Mouse (Mus musculus) hindbrain, embryonic 14.5 days (tissue): ENCODE data around the gene Prkca. TPM values are rescaled to one million over a fixed set of nuclear protein-coding genes. Genes with fewer than 3 reads are reported as not detected.

ENCODE experiments used
- ATAC-seq: fragments of 200-750 bp; cut with Nextera tagmentation; 2 replicates; pipeline ENCODE4 v1.8.0; 2017; ENCODE audit warnings: moderate number of reproducible peaks, mild to moderate bottlenecking, moderate TSS enrichment, moderate library complexity; ENCODE audit not compliant: low FRiP score
- DNase-seq: peaks from one replicate; pipeline ENCODE4 v3.0.0-alpha.2; 2015; ENCODE audit warnings: low spot score
- H3K27ac ChIP-seq: fragments of 300-500 bp; sonication (generic); 2 replicates; pipeline ENCODE4 v1.5.1; 2014; ENCODE audit warnings: mild to moderate bottlenecking, moderate library complexity
- H3K27me3 ChIP-seq: fragments of 300-500 bp; sonication (generic); 2 replicates; pipeline ENCODE4 v1.6.1; 2014; ENCODE audit warnings: mild to moderate bottlenecking, low read length, mixed read lengths; ENCODE audit not compliant: control insufficient read depth, insufficient read depth
- H3K36me3 ChIP-seq: fragments of 300-500 bp; sonication (generic); replicated peaks from 2 replicates; pipeline ENCODE4 v1.6.1; 2014; ENCODE audit not compliant: control insufficient read depth, insufficient read depth
- H3K4me1 ChIP-seq: fragments of 300-500 bp; sonication (generic); replicated peaks from 2 replicates; pipeline ENCODE4 v1.6.1; 2014; ENCODE audit warnings: antibody characterized with exemption, low read length, mixed read lengths; ENCODE audit not compliant: control insufficient read depth, insufficient read depth
- H3K4me2 ChIP-seq: fragments of 300-500 bp; sonication (generic); replicated peaks from 2 replicates; pipeline ENCODE4 v1.6.1; 2014; ENCODE audit warnings: mild to moderate bottlenecking, moderate library complexity
- H3K4me3 ChIP-seq: fragments of 300-500 bp; sonication (generic); replicated peaks from 2 replicates; pipeline ENCODE4 v1.5.1; 2014; ENCODE audit warnings: mild to moderate bottlenecking, low read length
- H3K9ac ChIP-seq: fragments of 300-500 bp; sonication (generic); 2 replicates; pipeline ENCODE4 v1.6.1; 2014
- H3K9me3 ChIP-seq: fragments of 300-500 bp; sonication (generic); 2 replicates; pipeline ENCODE4 v1.6.1; 2016; ENCODE audit warnings: low read length; ENCODE audit not compliant: control insufficient read depth
- whole genome bisulfite sequencing: fragments of 180-500 bp; shearing (Covaris S2); extraction: QIAGEN DNeasy Blood & Tissue Kit; methylation state at CpG from one replicate; pipeline ENCODE4 v1.1.7; 2014; 5-methylcytosine and 5-hydroxymethylcytosine counted together
- polyA plus RNA-seq: library from polyadenylated mRNA; unstranded; fragments of >200 nt; fragmentation: Nextera tagmentation; extraction: Ambion mirVana; gene quantifications from 2 replicates; pipeline ENCODE4 v1.2.1, GENCODE M21; 2014

Gene Prkca
- polyA plus RNA-seq, 1 experiment from 2014 or later: 9.1 TPM

GRCm38 (mm10) chr11:108295373-108295772, 48.4 kb downstream of the Prkca start:
- Histone ChIP-seq H3K9me3 (no peaks in the 10 kb centered on the region), H3K27me3 (no peaks in the 10 kb centered on the region), H3K36me3 (no peaks in the 10 kb centered on the region), H3K4me2 (no peak overlapping the region), H3K27ac (no peak overlapping the region), H3K9ac (no peak overlapping the region), H3K4me1 (0 out of 2 replicates have a peak, but pooled peaks cover 3% of the 10 kb centered on the region), H3K4me3 (no peak overlapping the region)
- no peak for ATAC-seq
- no peak for DNase-seq

GRCm38 (mm10) chr11:108294305-108294813, 49.4 kb downstream of the Prkca start:
- H3K27me3 ChIP-seq: no peaks in the 10 kb centered on the region
- DNase-seq: no peak
- 93% methylated on average over 12 of the region's 12 CpGs for WGBS
- H3K36me3 ChIP-seq: no peaks in the 10 kb centered on the region
- H3K9me3 ChIP-seq: no peaks in the 10 kb centered on the region
- no peak for ATAC-seq
- no peak overlapping the region for H3K9ac ChIP-seq
- H3K4me3 ChIP-seq: no peak overlapping the region
- H3K4me2 ChIP-seq: no peak overlapping the region
- 0 out of 2 replicates have a peak, but pooled peaks cover 3% of the 10 kb centered on the region for H3K4me1 ChIP-seq
- H3K27ac ChIP-seq: no peak overlapping the region

GRCm38 (mm10) chr11:108293843-108294242, 49.9 kb downstream of the Prkca start:
- Histone ChIP-seq H3K27ac (no peak overlapping the region), H3K4me2 (no peak overlapping the region), H3K9ac (no peak overlapping the region), H3K27me3 (no peaks in the 10 kb centered on the region), H3K36me3 (no peaks in the 10 kb centered on the region), H3K9me3 (no peaks in the 10 kb centered on the region), H3K4me3 (no peak overlapping the region), H3K4me1 (0 out of 2 replicates have a peak, but pooled peaks cover 3% of the 10 kb centered on the region)
- DNase-seq (no peak), ATAC-seq (no peak)
- 76% methylated on average over 3 of the region's 3 CpGs for WGBS

GRCm38 (mm10) chr11:108289192-108289591, 54.5 kb downstream of the Prkca start:
- 89% methylated on average over 5 of the region's 5 CpGs for WGBS
- no peaks in the 10 kb centered on the region for H3K27me3 ChIP-seq
- no peak for ATAC-seq

GRCm38 (mm10) chr11:108287321-108287720, 56.4 kb downstream of the Prkca start:
- H3K36me3 ChIP-seq: no peaks in the 10 kb centered on the region
- no peak for DNase-seq
- H3K9ac ChIP-seq: no peak overlapping the region
- H3K4me2 ChIP-seq: no peak overlapping the region
- WGBS: 71% methylated on average over 2 of the region's 2 CpGs
- no peaks in the 10 kb centered on the region for H3K4me1 ChIP-seq
- H3K27me3 ChIP-seq: no peaks in the 10 kb centered on the region
- H3K4me3 ChIP-seq: no peak overlapping the region
- no peaks in the 10 kb centered on the region for H3K9me3 ChIP-seq
- H3K27ac ChIP-seq: no peak overlapping the region
- no peak for ATAC-seq

More at GRCm38 (mm10) chr11:108289192-108289591, 54.5 kb downstream of the Prkca start:
- DNase-seq: no peak
- H3K27ac ChIP-seq: no peak overlapping the region
- no peak overlapping the region for H3K4me2 ChIP-seq
- no peaks in the 10 kb centered on the region for H3K4me1 ChIP-seq
- H3K9ac ChIP-seq: no peak overlapping the region
- H3K9me3 ChIP-seq: no peaks in the 10 kb centered on the region
- H3K36me3 ChIP-seq: no peaks in the 10 kb centered on the region
- no peak overlapping the region for H3K4me3 ChIP-seq

- Histone ChIP-seq H3K4me2 (no peak overlapping the region), H3K27me3 (no peaks in the 10 kb centered on the region), H3K4me3 (no peak overlapping the region), H3K4me1 (0 out of 2 replicates have a peak, but pooled peaks cover 5% of the 10 kb centered on the region), H3K36me3 (no peaks in the 10 kb centered on the region), H3K27ac (no peak overlapping the region), H3K9me3 (no peaks in the 10 kb centered on the region), H3K9ac (no peak overlapping the region)
- 31% methylated on average over 5 of the region's 5 CpGs for WGBS
- ATAC-seq: no peak
- no peak for DNase-seq
These were observed 58.7 kb downstream of the Prkca start for GRCm38 (mm10) chr11:108285046-108285445.

GRCm38 (mm10) chr11:108282850-108283459, 60.8 kb downstream of the Prkca start:
- H3K4me1 ChIP-seq: 0 out of 2 replicates have a peak, but pooled peaks cover 7% of the 10 kb centered on the region
- H3K36me3 ChIP-seq: no peaks in the 10 kb centered on the region
- no peak overlapping the region for H3K9ac ChIP-seq
- WGBS: 80% methylated on average over 1 of the region's 1 CpGs
- H3K27me3 ChIP-seq: no peaks in the 10 kb centered on the region
- ATAC-seq (no peak), DNase-seq (no peak)
- H3K27ac ChIP-seq: no peak overlapping the region
- no peak overlapping the region for H3K4me2 ChIP-seq
- H3K9me3 ChIP-seq: no peaks in the 10 kb centered on the region
- H3K4me3 ChIP-seq: no peak overlapping the region

- no peaks in the 10 kb centered on the region for H3K27me3 ChIP-seq
- H3K4me3 ChIP-seq: no peak overlapping the region
- 91% methylated on average over 1 of the region's 1 CpGs for WGBS
- H3K27ac ChIP-seq: no peak overlapping the region
- H3K4me1 ChIP-seq: 0 out of 2 replicates have a peak, but pooled peaks cover 15% of the 10 kb centered on the region
- H3K36me3 ChIP-seq: no peaks in the 10 kb centered on the region
- no peak overlapping the region for H3K9ac ChIP-seq
- no peaks in the 10 kb centered on the region for H3K9me3 ChIP-seq
- no peak overlapping the region for H3K4me2 ChIP-seq
- ATAC-seq (peak; percentile 65; the same call in 1 of the 2 replicates), DNase-seq (no peak)
These were observed 63.9 kb downstream of the Prkca start for GRCm38 (mm10) chr11:108279748-108280373.

- Histone ChIP-seq H3K27ac (no peak overlapping the region), H3K4me1 (0 out of 2 replicates have a peak, but pooled peaks cover 16% of the 10 kb centered on the region), H3K4me2 (no peak overlapping the region), H3K9ac (no peak overlapping the region), H3K4me3 (no peak overlapping the region), H3K9me3 (no peaks in the 10 kb centered on the region), H3K36me3 (no peaks in the 10 kb centered on the region), H3K27me3 (no peaks in the 10 kb centered on the region)
- 81% methylated on average over 8 of the region's 8 CpGs for WGBS
- no peak for DNase-seq
- ATAC-seq: no peak
These were observed 66.6 kb downstream of the Prkca start for GRCm38 (mm10) chr11:108277096-108277495.
